Mouse (Mus musculus): ENCODE results near the gene Gm10799.
"Not testable (repeated sequence)": the region's sequence is repeated elsewhere in the genome, so short reads cannot be mapped to it uniquely, and the experiment has no call there.

DNA sequence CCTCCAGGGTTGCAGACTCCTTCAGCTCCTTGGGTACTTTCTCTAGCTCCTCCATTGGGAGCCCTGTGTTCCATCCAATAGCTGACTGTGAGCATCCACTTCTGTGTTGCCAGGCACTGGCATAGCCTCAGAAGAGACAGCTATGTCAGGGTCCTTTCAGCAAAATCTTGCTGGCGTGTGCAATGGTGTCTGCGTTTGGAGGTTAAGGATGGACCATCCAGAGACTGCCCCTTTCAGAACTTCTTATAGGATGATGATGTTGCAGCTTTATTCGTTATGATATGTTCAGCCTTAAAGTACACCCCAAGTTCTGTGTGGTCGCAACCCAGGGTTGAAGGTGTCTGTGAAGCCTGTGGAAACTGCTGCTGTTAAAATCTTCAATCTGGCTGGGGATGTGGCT is 29.0 kb upstream of the Gm10799 start:
- not testable (repeated sequence) for TF ChIP-seq GATA1 (IDR thresholded peaks at IDR 0.05; ENCODE audit: borderline replicate concordance, low read length); FLI1 (IDR thresholded peaks at IDR 0.05; ENCODE audit: low read length)
